Mouse (Mus musculus) erythroblast, embryonic 14.5 days (primary cell): Measurements from ENCODE around the gene Prox1.

Source experiments
- GATA1 ChIP-seq: IDR thresholded peaks from 2 replicates; pipeline ENCODE4 v1.6.1; 2012; ENCODE audit warnings: low read length, inconsistent platforms, mixed read lengths
- TAL1 ChIP-seq: IDR thresholded peaks from 3 replicates; pipeline ENCODE4 v1.6.1; 2012; ENCODE audit warnings: low read length, inconsistent platforms, mixed read lengths

DNA sequence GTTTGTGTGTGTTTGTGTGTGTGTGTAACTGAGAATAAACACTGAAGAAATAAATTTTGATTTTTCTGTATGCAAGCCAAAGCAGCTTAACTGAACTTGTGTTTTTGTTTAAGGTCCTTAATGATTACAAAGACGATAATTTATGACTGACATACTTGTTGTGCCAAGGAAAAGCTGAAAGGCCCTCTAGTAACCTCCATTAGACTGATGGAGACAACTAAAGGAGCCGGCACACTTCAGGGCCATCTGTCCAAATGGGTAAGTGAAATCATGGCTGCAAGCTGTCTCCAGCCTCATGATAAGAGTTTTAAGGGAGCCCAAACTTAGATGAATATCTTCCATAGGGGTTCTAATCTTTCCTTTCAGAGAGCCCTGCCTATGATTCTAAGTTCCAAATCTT is 15.5 kb downstream of the Prox1 start:
- TF ChIP-seq GATA1, result no peak
- TF ChIP-seq TAL1, result no peak
